Mouse (Mus musculus) thymus, adult 2 months (tissue): ENCODE data around the gene Usp37. TPM values are rescaled to one million over a fixed set of nuclear protein-coding genes. Genes with fewer than 3 reads are reported as not detected.

Source experiments
- DNase-seq: peaks from one replicate; pipeline ENCODE4 v3.0.0; 2021
- H3K27ac ChIP-seq: fragments of 200-500 bp; 2 replicates; pipeline ENCODE4 v1.5.1; 2012; ENCODE audit warnings: low read length, control low read depth; ENCODE audit not compliant: control insufficient read depth, insufficient read depth
- H3K27me3 ChIP-seq: fragments of 200-500 bp; 2 replicates; pipeline ENCODE4 v1.6.1; 2012; ENCODE audit warnings: mild to moderate bottlenecking, low read length, moderate library complexity, mixed read lengths; ENCODE audit not compliant: control insufficient read depth, insufficient read depth
- H3K36me3 ChIP-seq: fragments of 200-500 bp; 2 replicates; pipeline ENCODE4 v1.6.1; 2012; ENCODE audit warnings: mild to moderate bottlenecking, low read length, moderate library complexity; ENCODE audit not compliant: control insufficient read depth, insufficient read depth
- H3K4me1 ChIP-seq: fragments of 200-500 bp; replicated peaks from 2 replicates; pipeline ENCODE4 v1.6.1; 2012; ENCODE audit warnings: low read length; ENCODE audit not compliant: control insufficient read depth, insufficient read depth
- H3K4me3 ChIP-seq: fragments of 200-500 bp; 2 replicates; pipeline ENCODE4 v1.5.1; 2012; ENCODE audit warnings: mild to moderate bottlenecking, low read length, control low read depth, moderate library complexity; ENCODE audit not compliant: control insufficient read depth, insufficient read depth
- CTCF ChIP-seq: fragments of 200-500 bp; IDR thresholded peaks from 2 replicates; pipeline ENCODE4 v1.5.1; 2012; ENCODE audit warnings: mild to moderate bottlenecking, control low read depth, low read length, moderate library complexity, borderline replicate concordance; ENCODE audit not compliant: control insufficient read depth, poor library complexity, insufficient read depth; ENCODE audit errors: extremely low read depth
- POLR2A ChIP-seq: fragments of 200-500 bp; IDR thresholded peaks from 2 replicates; pipeline ENCODE4 v1.6.1; 2012; ENCODE audit warnings: mild to moderate bottlenecking, low read length, control low read depth, moderate library complexity; ENCODE audit not compliant: control insufficient read depth, poor library complexity, insufficient read depth; ENCODE audit errors: extremely low read depth
- WGBS: fragments of 180-500 bp; shearing (Covaris S2); methylation state at CpG from one replicate; pipeline ENCODE4 v1.1.7; 2018; 5-methylcytosine and 5-hydroxymethylcytosine counted together
- polyA plus RNA-seq: library from polyadenylated mRNA; depleted of rRNA; stranded (reverse); fragments of >200 nt; gene quantifications from 2 replicates; pipeline ENCODE4 v1.2.3, GENCODE M21; 2012; rRNA removed

Usp37 gene
- polyA plus RNA-seq, 1 experiment = 7.3 TPM

DNA sequence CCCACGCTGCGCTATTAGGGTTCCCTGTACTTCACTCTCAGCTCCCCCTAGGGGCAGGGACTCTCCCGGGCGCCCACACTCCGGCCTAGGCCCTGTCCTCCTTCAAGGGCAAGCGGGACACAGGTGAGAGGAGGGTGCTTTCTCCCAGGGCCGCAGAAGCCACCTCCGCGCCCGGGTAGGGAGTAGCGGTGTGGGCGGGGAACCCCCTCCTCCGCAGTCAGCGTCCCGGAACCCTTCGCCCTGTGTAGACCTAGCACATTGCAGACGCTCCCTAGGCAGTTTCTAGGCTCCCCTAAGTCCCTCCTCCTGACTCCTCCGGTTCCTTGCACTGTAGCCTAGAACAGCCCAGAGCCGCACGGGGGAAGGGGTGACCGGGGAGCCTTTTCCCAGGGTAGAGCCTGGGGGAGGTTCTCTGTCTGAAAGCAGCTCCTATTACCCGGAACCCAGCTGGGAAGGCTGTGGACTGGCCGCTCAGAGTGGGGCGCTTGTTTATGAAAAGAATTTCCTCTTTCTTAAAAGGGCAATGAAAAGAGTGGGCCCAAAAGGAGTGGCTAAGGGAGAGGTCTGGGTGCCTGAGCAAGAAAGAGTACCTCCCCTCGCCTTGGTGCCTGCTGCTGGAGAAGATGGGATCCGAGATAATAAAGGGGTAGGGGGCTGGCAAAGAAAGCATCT, 157.2 kb downstream of the Usp37 start:
- peak; percentile 96 for DNase-seq
- peaks cover 28% of the 10 kb centered on the region for H3K4me1 ChIP-seq
- H3K36me3 ChIP-seq = no peaks in the 10 kb centered on the region
- no peaks in the 10 kb centered on the region for H3K27me3 ChIP-seq
- peak overlapping the region; percentile 76 for H3K4me3 ChIP-seq
- WGBS = under 1% methylated on average over 26 of the region's 26 CpGs
- peak; percentile 77; the same call in 1 of the 2 replicates for TF ChIP-seq CTCF
- TF ChIP-seq POLR2A = peak; percentile 51; the same call in 1 of the 2 replicates
- peak overlapping the region; percentile 86 for H3K27ac ChIP-seq

- WGBS = 61% methylated on average over 7 of the region's 10 CpGs
- Histone ChIP-seq H3K36me3 (no peaks in the 10 kb centered on the region), H3K27ac (peak overlapping the region; percentile 86), H3K4me1 (peaks cover 28% of the 10 kb centered on the region), H3K4me3 (peak overlapping the region; percentile 76), H3K27me3 (no peaks in the 10 kb centered on the region)
- DNase-seq = no peak
- TF ChIP-seq POLR2A (no peak), CTCF (no peak)
These were observed 157.7 kb downstream of the Usp37 start for GRCm38 (mm10) chr1:74386363-74386713.

DNA sequence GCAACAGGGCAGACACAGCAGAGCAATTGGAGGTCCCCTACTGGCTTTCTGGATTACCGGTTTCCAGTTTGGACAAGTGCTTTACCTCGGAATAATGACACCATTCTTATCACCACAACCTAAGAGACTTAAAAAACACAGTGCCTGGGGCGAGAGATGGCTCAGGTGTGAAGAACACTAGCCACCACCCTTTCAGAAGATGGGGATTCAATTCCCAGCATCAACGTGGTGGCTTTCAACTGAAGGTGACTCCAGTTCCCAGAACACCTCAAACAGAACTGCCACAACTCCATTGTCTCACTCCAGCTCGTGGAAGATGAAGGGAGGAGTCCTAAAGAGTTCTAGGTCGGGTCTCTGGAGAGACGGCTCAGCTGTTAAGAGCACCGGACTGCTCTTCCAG, 158.6 kb downstream of the Usp37 start:
- DNase-seq = no peak
- 91% methylated on average over 8 of the region's 8 CpGs for WGBS
- Histone ChIP-seq H3K27ac (no peak overlapping the region), H3K4me1 (peaks cover 24% of the 10 kb centered on the region), H3K27me3 (no peaks in the 10 kb centered on the region), H3K36me3 (no peaks in the 10 kb centered on the region), H3K4me3 (no peak overlapping the region)
- no peak for TF ChIP-seq POLR2A
- no peak for TF ChIP-seq CTCF

Other genes starting within 250 kb of the Usp37 start
- 55.5 and 69.2 TPM in 2 replicates for gene Tmbim1, start 238.7 kb downstream of the Usp37 start, polyA plus RNA-seq
- gene Catip, start 182.2 kb downstream of the Usp37 start, polyA plus RNA-seq = 0.13 and 0.27 TPM in 2 replicates
- 46.3 and 48.7 TPM in 2 replicates for gene Slc11a1, start 169.1 kb downstream of the Usp37 start, polyA plus RNA-seq
- 201 and 203 TPM in 2 replicates for gene Ctdsp1, start 152.8 kb downstream of the Usp37 start, polyA plus RNA-seq
- gene Vil1, start 134.9 kb downstream of the Usp37 start, polyA plus RNA-seq = 0.74 and 1.0 TPM in 2 replicates
- 40.2 and 53.1 TPM in 2 replicates for gene Cnot9, start 38.2 kb downstream of the Usp37 start, polyA plus RNA-seq
- gene Plcd4, start 1.4 kb downstream of the Usp37 start, polyA plus RNA-seq = 0.24 and 0.33 TPM in 2 replicates
- gene Zfp142, start 44.0 kb upstream of the Usp37 start, polyA plus RNA-seq = 28.4 and 30.3 TPM in 2 replicates
- 14.7 and 17.3 TPM in 2 replicates for gene Bcs1l, start 44.0 kb upstream of the Usp37 start, polyA plus RNA-seq
- gene Rnf25, start 57.1 kb upstream of the Usp37 start, polyA plus RNA-seq = 68.0 and 82.4 TPM in 2 replicates
- gene Stk36, start 57.2 kb upstream of the Usp37 start, polyA plus RNA-seq = 2.6 and 3.7 TPM in 2 replicates
- gene Ttll4, start 117.5 kb upstream of the Usp37 start, polyA plus RNA-seq = 45.7 and 51.4 TPM in 2 replicates
- gene Cyp27a1, start 169.3 kb upstream of the Usp37 start, polyA plus RNA-seq = 9.5 and 10.7 TPM in 2 replicates
- gene Prkag3, start 204.9 kb upstream of the Usp37 start, polyA plus RNA-seq = 0.10 and 0.38 TPM in 2 replicates
- gene Wnt6, start 227.6 kb upstream of the Usp37 start, polyA plus RNA-seq = 1.8 and 1.9 TPM in 2 replicates
- gene Wnt10a, start 247.2 kb upstream of the Usp37 start, polyA plus RNA-seq = 5.0 and 5.3 TPM in 2 replicates